Mouse (Mus musculus) limb, embryonic 15.5 days (tissue): ENCODE results near the gene Ifna5. TPM values are rescaled to one million over a fixed set of nuclear protein-coding genes. Genes with fewer than 3 reads are reported as not detected.
A peak's percentile ranks its signal among the peaks of the same experiment; 100 is the strongest.

Experiments used
- ATAC-seq: fragments of 200-750 bp; cut with Nextera tagmentation; 2 replicates; pipeline ENCODE4 v1.8.0; 2017; ENCODE audit warnings: low read depth, moderate TSS enrichment; ENCODE audit not compliant: insufficient number of reproducible peaks, low FRiP score, low TSS enrichment
- H3K27ac ChIP-seq: fragments of 300-500 bp; sonication (generic); 2 replicates; pipeline ENCODE4 v1.5.1; 2015; ENCODE audit warnings: moderate library complexity, mild to moderate bottlenecking, inconsistent platforms
- H3K27me3 ChIP-seq: fragments of 300-500 bp; sonication (generic); 2 replicates; pipeline ENCODE4 v1.6.1; 2015; ENCODE audit warnings: inconsistent platforms
- H3K36me3 ChIP-seq: fragments of 300-500 bp; sonication (generic); 2 replicates; pipeline ENCODE4 v1.6.1; 2015; ENCODE audit warnings: inconsistent platforms
- H3K4me1 ChIP-seq: fragments of 300-500 bp; sonication (generic); 2 replicates; pipeline ENCODE4 v1.6.1; 2015; ENCODE audit warnings: inconsistent platforms
- H3K4me2 ChIP-seq: fragments of 300-500 bp; sonication (generic); 2 replicates; pipeline ENCODE4 v1.6.1; 2015; ENCODE audit warnings: mild to moderate bottlenecking, inconsistent platforms
- H3K4me3 ChIP-seq: fragments of 300-500 bp; sonication (generic); 2 replicates; pipeline ENCODE4 v1.5.1; 2015; ENCODE audit warnings: mild to moderate bottlenecking, inconsistent platforms
- H3K9ac ChIP-seq: fragments of 300-500 bp; sonication (generic); 2 replicates; pipeline ENCODE4 v1.6.1; 2015; ENCODE audit warnings: inconsistent platforms
- H3K9me3 ChIP-seq: fragments of 300-500 bp; sonication (generic); 2 replicates; pipeline ENCODE4 v1.6.1; 2016; ENCODE audit warnings: inconsistent platforms
- WGBS: fragments of 180-500 bp; shearing (Covaris S2); methylation state at CpG from one replicate; pipeline ENCODE4 v1.1.7; 2015; 5-methylcytosine and 5-hydroxymethylcytosine counted together
- polyA plus RNA-seq: library from polyadenylated mRNA; unstranded; fragments of >200 nt; fragmentation: Nextera tagmentation; extraction: Ambion mirVana; gene quantifications from 2 replicates; pipeline ENCODE4 v1.2.1, GENCODE M21; 2015

Ifna5 gene
- polyA plus RNA-seq, 1 experiment from 2014 or later: not detected

DNA sequence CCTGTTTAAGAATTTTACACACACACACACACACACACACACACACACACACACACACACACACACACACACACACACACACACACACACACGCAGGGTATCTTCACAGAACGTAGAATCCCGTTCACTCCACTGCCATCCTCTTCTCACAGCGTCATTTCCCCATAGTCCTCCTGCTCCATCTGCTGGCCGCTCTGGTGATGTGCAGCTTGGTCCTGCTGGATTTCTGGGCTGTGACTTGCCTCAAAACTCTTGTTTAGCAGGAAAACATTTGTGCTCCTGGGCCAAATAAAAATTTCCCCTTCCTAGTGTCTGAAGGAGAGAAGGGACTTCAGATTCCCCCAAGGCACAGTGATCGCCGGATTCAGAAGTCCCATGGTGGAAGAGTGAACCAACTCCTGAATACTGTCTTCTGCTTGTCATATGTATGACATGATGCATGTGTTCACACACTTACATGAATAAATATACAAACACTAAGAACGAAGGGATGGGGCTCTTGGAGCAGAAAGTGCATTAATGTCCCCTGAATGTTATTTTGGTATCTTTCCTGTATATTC, 32.1 kb downstream of the Ifna5 start:
- Histone ChIP-seq H3K4me2 (peak overlapping the region; percentile 77), H3K27me3 (peaks cover 10% of the 10 kb centered on the region; the same call in 1 of the 2 replicates), H3K36me3 (no peaks in the 10 kb centered on the region), H3K4me3 (peak overlapping the region; percentile 47), H3K9ac (no peak overlapping the region), H3K4me1 (peaks cover 9% of the 10 kb centered on the region), H3K27ac (0 out of 2 replicates have a peak overlapping the region, but pooled peaks have one; percentile 3), H3K9me3 (no peaks in the 10 kb centered on the region)
- WGBS: under 1% methylated on average over 7 of the region's 8 CpGs
- ATAC-seq: no peak

DNA sequence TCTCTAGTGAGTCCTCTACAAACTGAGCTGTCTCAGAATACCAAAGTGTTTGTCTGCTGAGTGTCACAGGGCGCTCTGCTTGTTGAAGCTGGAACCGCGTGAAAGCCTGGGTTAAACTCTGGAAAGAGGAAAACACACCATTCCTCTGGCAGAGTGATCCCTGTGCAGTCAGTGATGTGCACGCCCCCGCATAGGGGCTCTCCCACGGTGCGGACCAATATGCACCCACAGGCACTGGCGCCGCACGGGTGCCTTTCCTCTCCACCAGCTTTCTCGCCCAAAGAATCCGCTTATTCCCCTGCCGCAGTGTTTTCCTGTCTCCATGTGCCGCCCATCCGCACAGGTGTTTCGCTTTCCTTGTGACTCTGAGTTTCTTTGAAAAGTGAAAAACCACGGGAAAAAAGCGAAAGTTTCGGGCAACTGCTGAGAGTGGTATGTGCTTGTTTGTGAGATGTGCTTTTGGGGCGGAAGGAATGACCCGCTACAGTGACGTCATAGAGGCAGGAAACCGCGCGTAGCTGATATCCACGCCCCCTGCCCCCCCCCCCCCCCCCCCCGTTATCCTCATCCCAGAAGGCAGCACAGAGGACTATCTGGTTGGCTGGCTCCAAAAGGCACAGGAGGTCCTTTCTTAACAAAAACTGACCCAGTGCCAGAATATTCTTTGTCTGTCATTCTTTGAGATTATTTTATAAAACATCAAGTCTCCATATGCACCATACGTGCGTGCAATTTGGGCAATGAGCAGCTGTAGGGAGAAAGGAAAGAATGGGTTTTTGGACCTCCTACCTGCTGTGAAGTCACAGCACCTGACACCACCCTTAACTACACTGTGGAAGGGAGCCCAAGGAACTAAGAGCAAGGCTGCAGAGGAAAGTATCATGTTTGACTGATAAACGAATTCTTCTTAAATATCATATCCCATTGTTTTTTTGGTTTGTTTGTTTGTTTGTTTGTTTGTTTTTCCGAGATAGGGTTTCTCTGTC, 32.9 kb downstream of the Ifna5 start:
- peak overlapping the region; percentile 47 for H3K4me3 ChIP-seq
- 0 out of 2 replicates have a peak overlapping the region, but pooled peaks have one; percentile 3 for H3K27ac ChIP-seq
- H3K9me3 ChIP-seq: no peaks in the 10 kb centered on the region
- peaks cover 9% of the 10 kb centered on the region for H3K4me1 ChIP-seq
- ATAC-seq: no peak
- no peaks in the 10 kb centered on the region for H3K36me3 ChIP-seq
- peak overlapping the region; percentile 15; the same call in 1 of the 2 replicates for H3K9ac ChIP-seq
- peaks cover 10% of the 10 kb centered on the region; the same call in 1 of the 2 replicates for H3K27me3 ChIP-seq
- H3K4me2 ChIP-seq: peak overlapping the region; percentile 77
- 7% methylated on average over 31 of the region's 31 CpGs for WGBS

DNA sequence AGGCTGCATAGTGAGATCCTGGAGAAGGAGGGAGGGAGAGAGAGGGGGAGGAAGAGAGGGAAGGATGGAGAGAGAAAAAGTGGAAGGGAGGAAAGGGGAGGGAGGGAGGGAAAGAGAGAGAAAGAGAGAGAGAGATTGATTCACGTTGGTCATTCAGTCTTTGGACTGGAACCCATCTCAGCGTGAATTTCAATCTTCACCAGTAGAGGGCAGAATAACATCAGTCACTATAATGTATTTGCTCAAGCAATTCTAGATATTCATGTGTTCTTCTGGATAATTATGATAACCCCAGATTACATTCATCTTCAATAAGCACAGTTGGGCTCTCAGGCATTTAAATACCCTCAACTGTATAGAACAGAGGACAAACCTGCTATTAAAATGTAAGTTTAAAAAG, 37.4 kb downstream of the Ifna5 start:
- H3K4me2 ChIP-seq: no peak overlapping the region
- no peaks in the 10 kb centered on the region; the same call in 1 of the 2 replicates for H3K27me3 ChIP-seq
- no peak overlapping the region for H3K27ac ChIP-seq
- no peaks in the 10 kb centered on the region for H3K9me3 ChIP-seq
- WGBS: 0% methylated on average over 2 of the region's 2 CpGs
- H3K4me3 ChIP-seq: no peak overlapping the region
- H3K36me3 ChIP-seq: no peaks in the 10 kb centered on the region
- no peak for ATAC-seq
- no peak overlapping the region for H3K9ac ChIP-seq
- peaks cover 9% of the 10 kb centered on the region for H3K4me1 ChIP-seq

DNA sequence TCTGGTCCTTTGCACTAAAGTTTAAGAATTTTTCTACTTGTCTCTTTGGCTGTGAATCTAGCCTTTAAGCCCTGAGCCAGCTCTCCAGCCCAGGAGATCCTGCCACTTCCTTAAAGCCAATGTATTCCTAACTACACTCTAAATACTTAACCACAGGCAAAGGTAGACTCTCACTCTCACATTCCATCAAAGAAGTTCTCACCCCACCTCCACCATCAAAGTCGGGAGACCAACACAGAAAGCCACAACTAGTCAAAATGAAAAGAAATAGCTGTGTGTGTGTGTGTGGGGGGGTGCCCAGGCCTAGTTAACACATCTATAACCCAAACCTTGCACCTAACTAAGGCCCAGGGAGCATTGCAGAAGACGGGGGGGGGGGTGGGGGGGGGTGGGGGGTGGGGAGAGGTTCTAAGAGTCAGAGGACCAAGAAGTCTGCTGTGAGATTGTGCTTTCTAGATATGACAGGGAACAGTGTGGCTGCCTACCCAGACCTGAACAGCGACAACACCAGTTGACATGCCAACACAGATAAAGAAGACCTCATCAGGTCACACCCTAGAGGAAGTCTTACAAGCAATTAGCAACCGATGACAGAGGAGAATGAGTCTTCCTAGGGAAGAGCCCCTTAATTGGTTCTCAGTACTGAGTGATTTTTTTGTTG, 40.2 kb downstream of the Ifna5 start:
- H3K27ac ChIP-seq: no peak overlapping the region
- no peaks in the 10 kb centered on the region for H3K27me3 ChIP-seq
- ATAC-seq: no peak
- no peak overlapping the region for H3K4me3 ChIP-seq
- H3K36me3 ChIP-seq: no peaks in the 10 kb centered on the region
- no peak overlapping the region for H3K4me2 ChIP-seq
- H3K4me1 ChIP-seq: no peaks in the 10 kb centered on the region
- 65% methylated on average over 4 of the region's 4 CpGs for WGBS
- H3K9me3 ChIP-seq: no peaks in the 10 kb centered on the region
- H3K9ac ChIP-seq: no peak overlapping the region

DNA sequence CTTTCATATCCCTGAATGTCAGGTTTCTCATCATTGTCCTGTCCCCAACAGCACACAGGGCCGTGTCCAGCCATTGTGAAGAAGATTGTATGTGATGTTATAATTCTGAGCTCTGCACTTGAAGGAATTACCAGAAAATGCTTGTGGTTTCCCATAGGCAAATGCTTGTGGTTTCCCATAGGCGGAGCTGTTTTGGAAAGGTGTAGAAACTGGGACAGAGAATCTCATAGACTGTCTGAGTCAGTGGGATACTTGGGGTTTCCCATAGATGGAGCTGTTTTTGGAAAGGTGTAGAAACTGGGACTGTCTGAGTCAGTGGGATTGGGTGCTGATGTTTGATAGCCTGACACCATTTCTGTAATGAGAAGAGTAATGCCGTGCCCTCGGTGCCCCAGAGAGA, 41.2 kb downstream of the Ifna5 start:
- H3K27me3 ChIP-seq: no peaks in the 10 kb centered on the region
- no peak for ATAC-seq
- H3K4me1 ChIP-seq: no peaks in the 10 kb centered on the region
- H3K36me3 ChIP-seq: no peaks in the 10 kb centered on the region
- WGBS: 80% methylated on average over 4 of the region's 4 CpGs
- no peak overlapping the region for H3K9ac ChIP-seq
- no peaks in the 10 kb centered on the region for H3K9me3 ChIP-seq
- no peak overlapping the region for H3K27ac ChIP-seq
- H3K4me3 ChIP-seq: no peak overlapping the region
- no peak overlapping the region for H3K4me2 ChIP-seq

DNA sequence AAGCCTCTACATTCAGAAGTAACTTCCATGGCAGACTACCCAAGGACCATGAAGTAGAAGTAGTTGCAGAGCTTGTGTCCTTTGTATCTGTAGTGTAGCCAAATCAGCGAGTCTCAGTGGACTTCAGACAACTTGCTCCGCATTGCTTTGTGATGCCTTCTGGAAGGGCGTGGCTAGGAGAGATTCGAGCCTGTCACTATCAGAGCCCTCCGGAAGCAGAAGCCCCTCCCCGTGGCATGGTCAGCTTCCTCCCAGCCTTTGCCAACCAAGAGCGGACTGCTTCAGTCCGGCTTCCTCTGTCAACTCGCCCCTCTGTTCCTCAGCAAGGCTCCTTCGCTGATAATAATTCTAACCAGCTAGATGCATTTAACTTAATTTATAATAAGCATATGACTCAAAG, 42.9 kb downstream of the Ifna5 start:
- Histone ChIP-seq H3K27me3 (no peaks in the 10 kb centered on the region), H3K4me2 (no peak overlapping the region), H3K9ac (no peak overlapping the region), H3K9me3 (no peaks in the 10 kb centered on the region), H3K4me3 (no peak overlapping the region), H3K4me1 (no peaks in the 10 kb centered on the region), H3K36me3 (no peaks in the 10 kb centered on the region), H3K27ac (no peak overlapping the region)
- ATAC-seq: no peak
- 45% methylated on average over 10 of the region's 10 CpGs for WGBS

DNA sequence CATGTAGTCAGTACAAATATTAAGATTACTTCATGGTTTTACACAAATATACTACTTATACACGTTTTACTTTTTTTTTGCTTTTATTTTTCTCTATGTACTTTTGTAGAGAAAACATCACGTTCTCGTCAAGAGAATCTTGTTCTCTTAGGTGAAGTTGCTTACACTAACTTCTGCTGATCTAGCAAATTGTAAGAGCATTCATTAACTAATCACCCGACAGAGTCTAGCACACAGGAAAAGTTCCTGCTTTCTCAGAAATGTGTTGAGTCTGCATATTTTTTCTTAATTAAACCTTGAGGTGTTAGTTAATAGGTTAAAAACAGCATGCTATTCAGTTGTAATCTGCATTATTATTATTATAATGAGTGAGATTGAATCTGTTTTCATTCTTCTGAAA, 43.4 kb downstream of the Ifna5 start:
- no peak overlapping the region for H3K9ac ChIP-seq
- ATAC-seq: no peak
- H3K27me3 ChIP-seq: no peaks in the 10 kb centered on the region
- no peak overlapping the region for H3K4me3 ChIP-seq
- H3K36me3 ChIP-seq: no peaks in the 10 kb centered on the region
- no peaks in the 10 kb centered on the region for H3K4me1 ChIP-seq
- H3K27ac ChIP-seq: no peak overlapping the region
- H3K9me3 ChIP-seq: no peaks in the 10 kb centered on the region
- WGBS: 70% methylated on average over 4 of the region's 4 CpGs
- H3K4me2 ChIP-seq: no peak overlapping the region

DNA sequence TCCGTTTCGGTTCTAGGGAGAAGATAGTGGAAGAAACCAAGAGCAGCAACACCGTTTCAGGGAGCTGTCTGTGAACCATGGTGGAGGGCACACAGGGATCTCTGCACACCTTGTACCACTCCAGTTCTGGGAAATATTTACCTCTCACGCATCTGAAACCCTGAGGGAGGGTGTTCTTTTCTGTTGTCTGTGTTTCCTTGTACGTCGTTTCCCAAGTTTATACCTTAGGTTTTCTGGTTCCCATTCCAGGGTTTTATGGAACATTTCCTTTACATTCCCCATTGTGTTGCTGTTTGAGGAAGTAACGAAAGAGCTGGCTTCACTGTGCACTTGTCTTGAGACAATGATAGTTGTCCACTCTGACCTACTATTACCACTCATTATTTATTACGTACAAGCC, 44.8 kb downstream of the Ifna5 start, which contains the start of gene Ifne:
Gene Ifne, minus strand, starts transcription at position 101 of the 400 bp plus-strand sequence.
- Histone ChIP-seq H3K9me3 (no peaks in the 10 kb centered on the region), H3K9ac (no peak within 1 kb of the TSS), H3K4me1 (no peaks in the 10 kb centered on the region), H3K36me3 (no peaks in the 10 kb centered on the region), H3K4me3 (no peak within 1 kb of the TSS), H3K27me3 (no peaks in the 10 kb centered on the region), H3K4me2 (no peak within 1 kb of the TSS), H3K27ac (no peak within 1 kb of the TSS)
- 77% methylated on average over 8 of the region's 8 CpGs for WGBS
- no peak for ATAC-seq

Other genes with a start within 250 kb of the Ifna5 start
- gene Ifna9, start 243.1 kb upstream of the Ifna5 start, polyA plus RNA-seq: not detected in 2 replicates
- gene Ifna12, start 232.1 kb upstream of the Ifna5 start, polyA plus RNA-seq: not detected in 2 replicates
- gene C87499, start 201.1 kb upstream of the Ifna5 start, polyA plus RNA-seq: not detected in 2 replicates
- gene Ifna13, start 191.1 kb upstream of the Ifna5 start, polyA plus RNA-seq: not detected in 2 replicates
- not detected in 2 replicates for gene Ifna16, start 158.6 kb upstream of the Ifna5 start, polyA plus RNA-seq
- gene Ifna2, start 151.6 kb upstream of the Ifna5 start, polyA plus RNA-seq: not detected in 2 replicates
- not detected in 2 replicates for gene Ifnab, start 144.2 kb upstream of the Ifna5 start, polyA plus RNA-seq
- gene Gm26566, start 113.7 kb upstream of the Ifna5 start, polyA plus RNA-seq: 0.56 and 1.1 TPM in 2 replicates
- gene Klhl9, start 113.1 kb upstream of the Ifna5 start, polyA plus RNA-seq: 93.3 and 105 TPM in 2 replicates
- gene Gm13271, start 80.7 kb upstream of the Ifna5 start, polyA plus RNA-seq: not detected in 2 replicates
- 0.36 and 0.60 TPM in 2 replicates for gene Gm13283, start 75.4 kb upstream of the Ifna5 start, polyA plus RNA-seq
- 0.76 and 0.87 TPM in 2 replicates for gene Gm13290, start 61.7 kb upstream of the Ifna5 start, polyA plus RNA-seq
- not detected in 2 replicates for gene Gm13289, start 58.6 kb upstream of the Ifna5 start, polyA plus RNA-seq
- not detected in 2 replicates for gene Gm13272, start 55.7 kb upstream of the Ifna5 start, polyA plus RNA-seq
- 0.26 and 0.37 TPM in 2 replicates for gene Ifnz, start 53.4 kb upstream of the Ifna5 start, polyA plus RNA-seq
- gene Gm13276, start 49.8 kb upstream of the Ifna5 start, polyA plus RNA-seq: not detected in 2 replicates
- not detected in 2 replicates for gene Gm13277, start 46.9 kb upstream of the Ifna5 start, polyA plus RNA-seq
- gene Gm13278, start 44.0 kb upstream of the Ifna5 start, polyA plus RNA-seq: not detected in 2 replicates
- not detected in 2 replicates for gene Gm13275, start 41.0 kb upstream of the Ifna5 start, polyA plus RNA-seq
- gene Gm13279, start 38.1 kb upstream of the Ifna5 start, polyA plus RNA-seq: not detected in 2 replicates
- 0.93 and 1.4 TPM in 2 replicates for gene Gm13285, start 35.9 kb upstream of the Ifna5 start, polyA plus RNA-seq
- 0.36 TPM in 1 of 2 replicates, not detected in the other for gene Gm13287, start 32.3 kb upstream of the Ifna5 start, polyA plus RNA-seq
- 0.15 TPM in 1 of 2 replicates, not detected in the other for gene Gm13288, start 30.0 kb upstream of the Ifna5 start, polyA plus RNA-seq
- gene Ifna7, start 19.3 kb upstream of the Ifna5 start, polyA plus RNA-seq: not detected in 2 replicates
- gene Ifna11, start 15.6 kb upstream of the Ifna5 start, polyA plus RNA-seq: not detected in 2 replicates
- gene Ifna6, start 8.1 kb upstream of the Ifna5 start, polyA plus RNA-seq: not detected in 2 replicates
- gene Ifna4, start 6.3 kb downstream of the Ifna5 start, polyA plus RNA-seq: not detected in 2 replicates
- not detected in 2 replicates for gene Ifna1, start 14.6 kb downstream of the Ifna5 start, polyA plus RNA-seq
- not detected in 2 replicates for gene Ifne, start 44.7 kb downstream of the Ifna5 start, polyA plus RNA-seq